Mouse (Mus musculus): ENCODE data around the gene Tk2. TPM values are rescaled to one million over a fixed set of nuclear protein-coding genes. Genes with fewer than 3 reads are reported as not detected.

Gene Tk2
- polyA plus RNA-seq, 1 experiment from 2014 or later, result 7.1 TPM

DNA sequence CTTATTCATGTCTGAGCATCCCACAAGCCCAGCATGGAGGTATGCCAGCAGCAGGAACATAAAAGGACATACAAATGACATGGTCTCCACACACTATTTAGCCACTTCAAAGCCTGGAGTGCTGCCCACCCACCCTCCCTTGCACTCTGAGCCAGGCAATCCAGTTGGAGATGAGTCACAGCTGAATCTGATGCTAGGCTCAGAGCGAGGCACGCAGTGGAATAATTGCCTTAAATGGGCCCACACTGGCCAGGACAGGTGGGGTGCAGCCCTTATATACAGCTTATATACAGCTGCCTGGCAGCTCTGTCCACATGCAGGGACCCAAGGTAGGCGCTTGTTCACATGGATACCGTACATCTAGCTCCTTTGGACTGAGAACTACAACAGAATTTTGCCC lies 71.3 kb downstream of the Tk2 start:
- no peak overlapping the region for H3K4me2 ChIP-seq
- peaks cover 24% of the 10 kb centered on the region for H3K27me3 ChIP-seq
- H3K36me3 ChIP-seq (replicated peaks), result no peaks in the 10 kb centered on the region
- H3K9ac ChIP-seq, result no peak overlapping the region
- H3K9me3 ChIP-seq (replicated peaks), result no peaks in the 10 kb centered on the region
- no peak overlapping the region for H3K27ac ChIP-seq (replicated peaks)
- no peak for ATAC-seq (ENCODE audit: insufficient read depth)
- H3K4me3 ChIP-seq (replicated peaks), result no peak overlapping the region
- 77% methylated on average over 4 of the region's 4 CpGs for WGBS (ENCODE audit: insufficient replicate concordance)
- no peaks in the 10 kb centered on the region for H3K4me1 ChIP-seq (replicated peaks)

Other genes starting within 250 kb of the Tk2 start
- gene Cdh5, start 146.9 kb downstream of the Tk2 start, polyA plus RNA-seq (2015; fragmentation: Nextera tagmentation; extraction: Ambion mirVana), result 8.6 and 9.5 TPM in 2 replicates
- gene Bean1, start 78.1 kb downstream of the Tk2 start, polyA plus RNA-seq (2015; fragmentation: Nextera tagmentation; extraction: Ambion mirVana), result 0.05 and 0.06 TPM in 2 replicates
- gene Cklf, start 2.3 kb upstream of the Tk2 start, polyA plus RNA-seq (2015; fragmentation: Nextera tagmentation; extraction: Ambion mirVana), result 14.9 and 17.7 TPM in 2 replicates
- not detected in 2 replicates for gene Cmtm2a, start 44.6 kb upstream of the Tk2 start, polyA plus RNA-seq (2015; fragmentation: Nextera tagmentation; extraction: Ambion mirVana)
- not detected in 2 replicates for gene Gm45711, start 61.5 kb upstream of the Tk2 start, polyA plus RNA-seq (2015; fragmentation: Nextera tagmentation; extraction: Ambion mirVana)
- gene Cmtm1, start 61.6 kb upstream of the Tk2 start, polyA plus RNA-seq (2015; fragmentation: Nextera tagmentation; extraction: Ambion mirVana), result not detected in 2 replicates
- not detected in 2 replicates for gene Gm11020, start 73.0 kb upstream of the Tk2 start, polyA plus RNA-seq (2015; fragmentation: Nextera tagmentation; extraction: Ambion mirVana)
- gene Cmtm2b, start 73.7 kb upstream of the Tk2 start, polyA plus RNA-seq (2015; fragmentation: Nextera tagmentation; extraction: Ambion mirVana), result not detected in 2 replicates
- 17.6 and 18.5 TPM in 2 replicates for gene Cmtm3, start 90.9 kb upstream of the Tk2 start, polyA plus RNA-seq (2015; fragmentation: Nextera tagmentation; extraction: Ambion mirVana)
- gene Cmtm4, start 147.2 kb upstream of the Tk2 start, polyA plus RNA-seq (2015; fragmentation: Nextera tagmentation; extraction: Ambion mirVana), result 0.38 and 0.64 TPM in 2 replicates
- 10.5 and 11.5 TPM in 2 replicates for gene Dync1li2, start 194.5 kb upstream of the Tk2 start, polyA plus RNA-seq (2015; fragmentation: Nextera tagmentation; extraction: Ambion mirVana)